Mouse (Mus musculus): ENCODE measurements around the gene Mtmr4. TPM values are rescaled to one million over a fixed set of nuclear protein-coding genes. Genes with fewer than 3 reads are reported as not detected.

The Mtmr4 gene
- polyA plus RNA-seq, 1 experiment from 2014 or later, result 63.5 TPM

- no peaks in the 10 kb centered on the region for H3K9me3 ChIP-seq (replicated peaks)
- no peak overlapping the region for H3K4me3 ChIP-seq
- H3K27me3 ChIP-seq (ENCODE audit: low read depth, poor library complexity, severe bottlenecking), result no peaks in the 10 kb centered on the region
- H3K4me1 ChIP-seq, result peaks cover 30% of the 10 kb centered on the region
- no peaks in the 10 kb centered on the region for H3K36me3 ChIP-seq
- H3K27ac ChIP-seq (replicated peaks), result no peak overlapping the region
- no peak for DNase-seq (ENCODE audit: low spot score)
- WGBS, result 92% methylated on average over 5 of the region's 5 CpGs
Observed at GRCm38 (mm10) chr11:87587211-87587874, 4.6 kb upstream of the Mtmr4 start.

GRCm38 (mm10) chr11:87589605-87590004 lies 2.4 kb upstream of the Mtmr4 start:
- whole genome bisulfite sequencing, result 92% methylated on average over 8 of the region's 8 CpGs
- peak overlapping the region; percentile 93 for H3K4me3 ChIP-seq

DNA sequence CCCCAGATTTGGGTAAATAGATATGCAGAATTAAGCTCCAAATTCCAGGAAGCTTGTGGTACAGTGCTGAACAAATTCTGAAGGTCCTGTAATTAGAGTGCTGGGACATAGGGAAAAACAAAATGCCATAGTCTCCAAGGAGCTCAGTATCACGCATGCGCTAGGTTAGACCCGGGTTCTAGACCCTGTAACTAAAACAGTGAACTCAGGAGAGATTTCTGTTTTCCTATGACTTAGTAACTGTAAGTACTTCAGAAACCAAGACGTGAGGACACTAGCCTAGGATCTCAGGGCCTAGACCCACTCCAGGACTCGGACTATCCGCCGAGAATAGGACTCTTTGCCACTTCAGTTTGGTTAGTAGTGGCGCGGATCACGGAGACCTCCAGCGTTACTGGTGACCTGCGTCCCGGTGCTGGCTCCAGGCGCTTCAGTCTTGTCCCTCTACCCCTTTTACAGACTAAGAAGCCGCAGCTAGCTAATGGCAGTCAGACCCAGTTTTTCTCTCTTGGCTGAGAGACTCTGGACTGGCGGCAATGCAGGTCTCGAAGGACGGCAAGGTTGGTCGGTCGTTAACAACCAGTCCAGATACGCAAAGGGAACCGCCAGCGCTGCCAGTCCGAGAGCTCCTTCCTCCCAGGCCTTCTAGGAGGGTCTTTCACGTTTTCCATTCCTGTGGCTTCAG lies 979 bp upstream of the Mtmr4 start:
- Histone ChIP-seq H3K36me3 (peaks cover 16% of the 10 kb centered on the region), H3K27me3 (ENCODE audit: low read depth, poor library complexity, severe bottlenecking) (no peaks in the 10 kb centered on the region), H3K4me1 (peaks cover 67% of the 10 kb centered on the region), H3K9me3 (replicated peaks) (no peaks in the 10 kb centered on the region), H3K4me3 (peak overlapping the region; percentile 93), H3K27ac (replicated peaks) (peak overlapping the region; percentile 93)
- DNase-seq (ENCODE audit: low spot score), result no peak
- WGBS, result 3% methylated on average over 25 of the region's 25 CpGs

More at GRCm38 (mm10) chr11:87589605-87590004, 2.4 kb upstream of the Mtmr4 start:
- H3K4me1 ChIP-seq, result peaks cover 53% of the 10 kb centered on the region
- H3K27ac ChIP-seq (replicated peaks), result no peak overlapping the region
- peaks cover 14% of the 10 kb centered on the region for H3K36me3 ChIP-seq
- no peaks in the 10 kb centered on the region for H3K27me3 ChIP-seq (ENCODE audit: low read depth, poor library complexity, severe bottlenecking)
- H3K9me3 ChIP-seq (replicated peaks), result no peaks in the 10 kb centered on the region
- DNase-seq (ENCODE audit: low spot score), result no peak

- WGBS, result under 1% methylated on average over 15 of the region's 15 CpGs
- peaks cover 28% of the 10 kb centered on the region for H3K36me3 ChIP-seq
- DNase-seq (ENCODE audit: low spot score), result no peak
- H3K27me3 ChIP-seq (ENCODE audit: low read depth, poor library complexity, severe bottlenecking), result no peaks in the 10 kb centered on the region
- peak overlapping the region; percentile 93 for H3K27ac ChIP-seq (replicated peaks)
- H3K4me1 ChIP-seq, result peaks cover 80% of the 10 kb centered on the region
- peak overlapping the region; percentile 93 for H3K4me3 ChIP-seq
- H3K9me3 ChIP-seq (replicated peaks), result no peaks in the 10 kb centered on the region
Observed at GRCm38 (mm10) chr11:87592354-87592695, 363 bp downstream of the Mtmr4 start.

- 51% methylated on average over 13 of the region's 13 CpGs for WGBS
- Histone ChIP-seq H3K9me3 (replicated peaks) (no peaks in the 10 kb centered on the region), H3K27ac (replicated peaks) (peak overlapping the region; percentile 93), H3K27me3 (ENCODE audit: low read depth, poor library complexity, severe bottlenecking) (no peaks in the 10 kb centered on the region), H3K4me1 (peaks cover 81% of the 10 kb centered on the region), H3K36me3 (peaks cover 34% of the 10 kb centered on the region), H3K4me3 (peak overlapping the region; percentile 93)
- no peak for DNase-seq (ENCODE audit: low spot score)
Observed at GRCm38 (mm10) chr11:87592713-87593598, 994 bp downstream of the Mtmr4 start.

- peaks cover 63% of the 10 kb centered on the region for H3K4me1 ChIP-seq
Observed at GRCm38 (mm10) chr11:87595327-87595841, 3.4 kb downstream of the Mtmr4 start.

GRCm38 (mm10) chr11:87595976-87596375 lies 4.0 kb downstream of the Mtmr4 start:
- WGBS, result 17% methylated on average over 7 of the region's 7 CpGs
- no peaks in the 10 kb centered on the region for H3K27me3 ChIP-seq (ENCODE audit: low read depth, poor library complexity, severe bottlenecking)
- H3K27ac ChIP-seq (replicated peaks), result peak overlapping the region; percentile 94
- H3K9me3 ChIP-seq (replicated peaks), result no peaks in the 10 kb centered on the region
- peaks cover 57% of the 10 kb centered on the region for H3K4me1 ChIP-seq
- peak overlapping the region; percentile 84 for H3K4me3 ChIP-seq
- DNase-seq (ENCODE audit: low spot score), result no peak
- peaks cover 64% of the 10 kb centered on the region for H3K36me3 ChIP-seq

More at GRCm38 (mm10) chr11:87595327-87595841, 3.4 kb downstream of the Mtmr4 start:
- H3K36me3 ChIP-seq, result peaks cover 58% of the 10 kb centered on the region
- 3% methylated on average over 27 of the region's 37 CpGs for WGBS
- DNase-seq (ENCODE audit: low spot score), result peak; percentile 89
- H3K9me3 ChIP-seq (replicated peaks), result no peaks in the 10 kb centered on the region
- peak overlapping the region; percentile 84 for H3K4me3 ChIP-seq
- H3K27me3 ChIP-seq (ENCODE audit: low read depth, poor library complexity, severe bottlenecking), result no peaks in the 10 kb centered on the region
- peak overlapping the region; percentile 94 for H3K27ac ChIP-seq (replicated peaks)

DNA sequence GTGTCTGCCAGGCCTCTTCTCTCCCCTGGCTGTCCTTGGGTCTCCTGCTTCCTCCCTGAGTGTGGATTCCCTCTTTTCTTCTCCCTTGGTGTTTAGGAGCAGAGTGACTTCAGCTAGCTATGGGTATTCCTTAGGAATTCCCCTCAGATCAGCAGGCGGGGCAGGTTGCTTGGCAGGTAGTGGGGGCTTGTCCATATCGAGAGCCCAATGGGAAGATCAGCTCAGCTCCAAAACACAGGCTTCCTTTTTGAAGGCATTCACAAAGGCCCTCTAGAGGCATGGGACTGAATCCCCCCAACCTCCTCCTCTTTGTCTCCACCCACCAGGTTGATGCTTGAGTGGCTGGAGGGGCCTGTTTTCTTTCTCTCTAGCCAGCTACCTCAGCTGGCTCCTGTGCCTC lies 4.5 kb downstream of the Mtmr4 start:
- Histone ChIP-seq H3K4me3 (peak overlapping the region; percentile 84), H3K27me3 (ENCODE audit: low read depth, poor library complexity, severe bottlenecking) (no peaks in the 10 kb centered on the region), H3K4me1 (peaks cover 55% of the 10 kb centered on the region), H3K9me3 (replicated peaks) (no peaks in the 10 kb centered on the region), H3K36me3 (peaks cover 69% of the 10 kb centered on the region), H3K27ac (replicated peaks) (peak overlapping the region; percentile 94)
- 46% methylated on average over 2 of the region's 2 CpGs for WGBS
- no peak for DNase-seq (ENCODE audit: low spot score)

DNA sequence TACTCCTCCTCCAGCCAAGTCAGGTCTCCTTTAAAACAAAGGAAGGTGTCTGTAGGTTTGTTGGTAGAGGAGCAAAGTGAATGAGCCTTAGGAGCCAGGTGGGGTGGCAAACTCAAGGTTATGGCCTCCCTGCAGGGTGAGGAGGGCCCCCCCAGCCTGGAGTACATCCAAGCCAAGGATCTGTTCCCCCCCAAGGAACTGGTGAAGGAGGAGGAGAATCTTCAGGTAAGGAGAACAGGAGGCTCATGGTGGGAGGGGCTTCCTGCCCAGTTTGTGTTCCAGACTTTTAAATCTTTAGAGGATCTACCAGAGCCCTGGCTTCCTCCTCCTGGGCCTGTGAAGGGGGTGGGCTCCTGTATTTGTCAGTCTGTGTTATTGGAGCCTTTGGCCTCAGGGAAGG lies 5.1 kb downstream of the Mtmr4 start:
- no peaks in the 10 kb centered on the region for H3K27me3 ChIP-seq (ENCODE audit: low read depth, poor library complexity, severe bottlenecking)
- no peak for DNase-seq (ENCODE audit: low spot score)
- peaks cover 54% of the 10 kb centered on the region for H3K4me1 ChIP-seq
- H3K27ac ChIP-seq (replicated peaks), result peak overlapping the region; percentile 94
- H3K9me3 ChIP-seq (replicated peaks), result no peaks in the 10 kb centered on the region
- peaks cover 75% of the 10 kb centered on the region for H3K36me3 ChIP-seq
- H3K4me3 ChIP-seq, result peak overlapping the region; percentile 84; the same call in 1 of the 2 replicates

DNA sequence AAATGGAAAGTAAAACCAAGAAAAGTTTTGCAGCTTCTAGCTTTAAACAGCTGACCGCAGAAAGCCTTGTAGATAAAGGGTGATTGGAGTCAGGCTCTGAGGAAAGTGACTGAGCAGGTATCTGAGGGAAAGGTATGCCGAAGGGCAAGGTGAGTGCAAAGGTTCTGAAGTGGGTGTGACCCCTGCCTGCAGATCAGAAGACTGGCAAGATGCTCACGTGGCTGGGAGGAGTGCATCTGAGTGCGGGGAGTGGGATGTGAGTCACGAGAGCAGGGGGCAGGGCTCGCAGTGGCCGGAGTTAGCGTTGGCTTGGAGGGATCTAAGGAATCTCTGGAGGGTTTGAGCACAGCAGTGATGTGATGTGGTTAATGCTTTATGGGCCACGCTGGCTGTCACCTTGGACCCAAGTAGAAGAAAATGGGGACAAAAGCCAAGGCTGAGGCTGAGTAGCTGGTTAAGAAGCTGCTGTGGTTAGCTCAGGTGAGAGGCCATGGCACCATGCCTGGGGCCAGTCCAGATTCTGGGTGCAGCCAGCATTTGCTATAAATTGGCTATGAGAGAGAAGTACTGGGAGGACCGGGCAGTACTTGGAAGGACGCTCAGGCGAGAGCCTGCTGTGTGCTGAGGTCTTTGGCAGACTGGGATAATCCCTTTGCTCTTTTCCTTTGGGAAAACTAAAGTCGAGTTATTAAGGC lies 7.6 kb downstream of the Mtmr4 start:
- no peak overlapping the region for H3K4me3 ChIP-seq
- H3K36me3 ChIP-seq, result peaks cover 87% of the 10 kb centered on the region
- DNase-seq (ENCODE audit: low spot score), result no peak
- H3K27me3 ChIP-seq (ENCODE audit: low read depth, poor library complexity, severe bottlenecking), result no peaks in the 10 kb centered on the region
- no peak overlapping the region for H3K27ac ChIP-seq (replicated peaks)
- WGBS, result 92% methylated on average over 13 of the region's 13 CpGs
- H3K4me1 ChIP-seq, result peaks cover 29% of the 10 kb centered on the region
- H3K9me3 ChIP-seq (replicated peaks), result no peaks in the 10 kb centered on the region

DNA sequence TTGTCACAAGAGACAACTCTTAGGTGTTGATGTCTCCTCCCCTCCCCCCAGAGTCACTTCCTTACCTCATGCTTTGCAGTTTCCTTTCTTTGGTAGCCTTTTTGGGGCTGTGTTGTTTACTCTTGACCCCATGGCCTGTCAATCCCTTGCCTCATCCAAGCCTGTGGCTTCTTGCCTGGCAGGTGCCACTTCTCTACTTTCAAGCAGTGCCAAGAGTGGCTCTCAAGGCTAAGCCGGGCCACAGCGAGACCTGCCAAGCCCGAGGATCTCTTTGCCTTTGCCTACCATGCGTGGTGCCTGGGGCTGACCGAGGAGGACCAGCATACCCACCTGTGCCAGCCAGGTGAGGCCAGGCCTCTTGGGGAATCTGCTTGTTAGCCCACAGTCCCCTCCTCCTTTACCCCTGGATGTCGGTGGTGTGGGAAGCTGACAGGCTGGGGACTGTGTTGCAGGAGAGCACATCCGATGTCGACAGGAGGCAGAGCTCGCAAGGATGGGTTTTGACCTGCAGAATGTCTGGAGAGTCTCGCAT lies 8.4 kb downstream of the Mtmr4 start:
- 92% methylated on average over 10 of the region's 10 CpGs for WGBS
- H3K4me3 ChIP-seq, result no peak overlapping the region
- no peak overlapping the region for H3K27ac ChIP-seq (replicated peaks)
- no peaks in the 10 kb centered on the region for H3K27me3 ChIP-seq (ENCODE audit: low read depth, poor library complexity, severe bottlenecking)
- peaks cover 21% of the 10 kb centered on the region for H3K4me1 ChIP-seq
- no peak for DNase-seq (ENCODE audit: low spot score)
- no peaks in the 10 kb centered on the region for H3K9me3 ChIP-seq (replicated peaks)
- peaks cover 93% of the 10 kb centered on the region for H3K36me3 ChIP-seq

- DNase-seq (ENCODE audit: low spot score), result no peak
- no peak overlapping the region for H3K4me3 ChIP-seq
- H3K4me1 ChIP-seq, result peaks cover 2% of the 10 kb centered on the region
- 98% methylated on average over 9 of the region's 9 CpGs for WGBS
- peaks cover 100% of the 10 kb centered on the region for H3K36me3 ChIP-seq
- no peaks in the 10 kb centered on the region for H3K27me3 ChIP-seq (ENCODE audit: low read depth, poor library complexity, severe bottlenecking)
- no peaks in the 10 kb centered on the region for H3K9me3 ChIP-seq (replicated peaks)
- H3K27ac ChIP-seq (replicated peaks), result no peak overlapping the region
Observed at GRCm38 (mm10) chr11:87602234-87602633, 10.3 kb downstream of the Mtmr4 start.

Data from midbrain, embryonic 10.5 days (tissue).